Mouse (Mus musculus): ENCODE data around the gene Cyp46a1.

Cyp46a1 gene

GRCm38 (mm10) chr12:108399191-108399590, 65.0 kb downstream of the Cyp46a1 start:
- no peak for DNase-seq (ENCODE audit: low read depth, low spot score)

- DNase-seq (ENCODE audit: low read depth, low spot score) = no peak
Observed at GRCm38 (mm10) chr12:108400951-108401350, 66.8 kb downstream of the Cyp46a1 start.

- DNase-seq (ENCODE audit: low read depth, low spot score) = no peak
Observed at GRCm38 (mm10) chr12:108403957-108404356, 69.8 kb downstream of the Cyp46a1 start.

- no peak for DNase-seq (ENCODE audit: low read depth, low spot score)
Observed at GRCm38 (mm10) chr12:108409100-108409499, 74.9 kb downstream of the Cyp46a1 start.

GRCm38 (mm10) chr12:108410416-108411208, 76.4 kb downstream of the Cyp46a1 start:
- DNase-seq (ENCODE audit: low read depth, low spot score) = no peak
